Mouse (Mus musculus): ENCODE results near the gene Polr2g. TPM values are rescaled to one million over a fixed set of nuclear protein-coding genes. Genes with fewer than 3 reads are reported as not detected.
A peak's percentile ranks its signal among the peaks of the same experiment; 100 is the strongest.

Gene Polr2g
- polyA plus RNA-seq, 1 experiment from 2014 or later: 190 TPM

DNA sequence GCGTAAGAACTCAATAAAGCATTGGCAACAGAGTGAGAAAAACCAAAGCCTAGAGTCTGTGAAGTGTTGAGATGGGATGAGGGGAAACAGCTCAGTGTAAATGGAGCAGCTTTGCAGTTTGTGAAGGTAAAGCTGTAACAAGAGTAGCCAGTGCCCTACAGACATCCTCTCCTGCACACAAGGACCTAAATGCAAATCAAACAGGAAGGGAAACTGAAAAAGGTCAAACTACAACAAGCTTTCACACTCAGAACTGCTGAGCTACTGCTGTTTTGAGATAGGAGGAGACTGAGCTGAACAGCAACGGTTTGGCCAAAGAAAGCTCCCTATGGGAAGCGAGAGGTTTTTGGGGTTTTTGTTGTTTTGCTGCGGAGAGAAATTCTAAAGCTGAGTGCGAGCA, 8.4 kb upstream of the Polr2g start:
- no peak for ATAC-seq
- Histone ChIP-seq H3K9me3 (replicated peaks) (no peaks in the 10 kb centered on the region), H3K27me3 (no peaks in the 10 kb centered on the region), H3K27ac (no peak overlapping the region), H3K36me3 (ENCODE audit: poor library complexity, severe bottlenecking) (peaks cover 80% of the 10 kb centered on the region), H3K4me1 (peaks cover 9% of the 10 kb centered on the region), H3K4me3 (no peak overlapping the region), H3K9ac (no peak overlapping the region), H3K4me2 (no peak overlapping the region)
- 94% methylated on average over 5 of the region's 5 CpGs for WGBS

DNA sequence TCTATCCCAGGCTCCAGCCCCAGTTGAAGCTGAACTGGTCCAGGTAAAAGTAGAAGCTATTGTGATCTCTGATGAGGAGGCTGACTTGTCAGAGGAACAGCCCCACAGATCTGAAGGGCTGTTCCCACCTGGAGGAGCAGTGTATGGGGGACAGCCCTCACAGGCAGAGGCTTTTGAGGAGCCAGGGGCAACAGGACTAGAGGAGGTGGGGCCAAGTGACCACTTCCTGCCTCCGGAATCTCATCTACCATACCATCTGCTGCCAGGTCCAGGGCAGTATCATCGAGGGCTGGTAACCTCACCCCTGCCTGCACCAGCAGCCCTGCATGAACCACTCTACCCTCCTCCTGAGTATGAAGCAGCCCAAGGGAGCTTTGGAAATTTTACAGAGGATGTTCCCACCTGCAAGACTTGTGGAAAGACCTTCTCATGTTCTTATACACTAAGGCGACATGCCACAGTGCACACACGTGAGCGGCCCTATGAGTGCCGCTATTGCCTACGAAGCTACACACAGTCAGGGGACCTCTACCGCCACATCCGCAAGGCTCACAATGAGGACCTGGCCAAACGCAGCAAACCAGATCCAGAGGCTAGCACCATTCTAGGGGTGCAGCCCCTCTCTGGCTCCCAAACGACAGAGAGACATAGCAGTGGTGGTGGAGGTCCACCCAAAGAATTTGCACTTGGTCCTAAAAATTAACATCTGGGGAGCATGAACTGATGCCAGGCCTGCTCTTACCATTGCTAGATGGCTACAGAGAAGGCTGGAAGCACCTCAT, 5.7 kb upstream of the Polr2g start:
- H3K9me3 ChIP-seq (replicated peaks): no peaks in the 10 kb centered on the region
- ATAC-seq: no peak
- H3K4me3 ChIP-seq: no peak overlapping the region
- peaks cover 58% of the 10 kb centered on the region for H3K36me3 ChIP-seq (ENCODE audit: poor library complexity, severe bottlenecking)
- WGBS: 94% methylated on average over 11 of the region's 11 CpGs
- peaks cover 4% of the 10 kb centered on the region; the same call in 1 of the 2 replicates for H3K27me3 ChIP-seq
- H3K27ac ChIP-seq: no peak overlapping the region; the same call in 1 of the 2 replicates
- peaks cover 12% of the 10 kb centered on the region for H3K4me1 ChIP-seq
- no peak overlapping the region for H3K4me2 ChIP-seq
- H3K9ac ChIP-seq: no peak overlapping the region

DNA sequence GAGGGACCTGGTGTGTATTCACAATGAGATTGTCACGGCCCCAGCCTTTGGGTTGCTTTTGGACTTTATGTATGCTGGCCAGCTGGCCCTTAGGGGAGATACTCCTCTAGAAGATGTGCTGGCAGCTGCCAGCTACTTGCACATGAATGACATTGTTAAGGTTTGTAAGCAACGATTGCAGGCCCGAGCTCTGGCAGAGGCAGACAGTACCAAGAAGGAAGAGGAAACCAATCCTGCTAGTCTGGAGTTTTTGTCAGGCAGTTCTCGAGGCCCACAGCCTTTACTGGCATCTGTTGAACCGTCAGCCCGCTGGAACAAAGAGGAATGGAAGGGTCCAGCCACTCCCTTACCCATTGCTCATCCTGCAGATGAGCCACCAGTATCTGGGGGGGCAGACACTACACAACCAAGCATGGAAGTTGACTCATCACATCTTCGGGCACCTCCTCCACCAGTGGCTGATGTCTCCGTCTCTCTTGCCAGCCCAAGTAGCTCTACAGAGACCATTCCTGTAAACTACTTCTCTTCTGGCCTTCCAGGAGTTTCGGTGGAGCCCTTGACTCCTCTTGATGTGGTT, 4.9 kb upstream of the Polr2g start:
- H3K9me3 ChIP-seq (replicated peaks): no peaks in the 10 kb centered on the region
- peaks cover 51% of the 10 kb centered on the region for H3K36me3 ChIP-seq (ENCODE audit: poor library complexity, severe bottlenecking)
- peaks cover 4% of the 10 kb centered on the region; the same call in 1 of the 2 replicates for H3K27me3 ChIP-seq
- peaks cover 12% of the 10 kb centered on the region for H3K4me1 ChIP-seq
- peak overlapping the region; percentile 94 for H3K27ac ChIP-seq
- no peak for ATAC-seq
- H3K4me3 ChIP-seq: peak overlapping the region; percentile 63; the same call in 1 of the 2 replicates
- H3K9ac ChIP-seq: peak overlapping the region; percentile 34; the same call in 1 of the 2 replicates
- H3K4me2 ChIP-seq: peak overlapping the region; percentile 69
- WGBS: 91% methylated on average over 9 of the region's 9 CpGs

DNA sequence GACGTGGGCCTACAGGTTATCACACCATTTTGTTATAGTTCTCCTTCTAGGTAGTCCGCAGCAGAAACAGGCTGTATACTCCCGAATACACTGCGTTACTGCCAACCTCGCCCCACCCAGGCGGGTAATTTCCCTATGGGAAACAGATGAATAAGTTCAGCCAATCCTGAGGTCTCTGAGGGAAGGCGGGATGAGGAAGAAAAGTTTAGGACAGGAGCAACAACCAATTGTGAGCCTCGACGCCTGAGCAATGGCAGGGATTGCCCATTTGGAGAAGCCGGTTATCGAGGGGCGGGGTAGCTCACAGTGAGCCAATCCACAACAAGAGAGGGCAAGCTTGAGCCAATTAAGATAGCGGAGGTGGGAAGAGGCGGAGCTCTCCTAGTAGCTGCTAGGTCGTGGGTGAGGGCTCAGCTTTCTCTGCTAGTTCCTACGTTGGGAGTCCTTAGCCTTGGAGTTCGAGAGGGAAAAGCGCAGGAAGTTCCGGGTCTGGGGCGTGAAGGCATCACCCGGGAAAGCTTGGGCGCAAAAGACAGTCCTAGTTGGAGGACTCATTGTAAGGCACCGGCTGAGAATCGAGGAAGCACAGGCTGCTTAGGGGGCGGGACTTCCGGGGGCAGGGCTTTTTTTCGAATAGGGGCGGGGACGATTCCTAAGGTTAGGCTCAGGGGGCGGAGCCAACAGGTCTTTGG, 3.9 kb upstream of the Polr2g start, which contains the start of gene Zbtb3:
Zbtb3 (plus strand) TSS at position 426 of the 692 bp plus-strand sequence.
- under 1% methylated on average over 30 of the region's 30 CpGs for WGBS
- Histone ChIP-seq H3K36me3 (ENCODE audit: poor library complexity, severe bottlenecking) (peaks cover 40% of the 10 kb centered on the region), H3K4me3 (peak within 1 kb of the TSS; percentile 63), H3K4me1 (peaks cover 19% of the 10 kb centered on the region), H3K27me3 (peaks cover 4% of the 10 kb centered on the region; the same call in 1 of the 2 replicates), H3K9me3 (replicated peaks) (no peaks in the 10 kb centered on the region), H3K27ac (peak within 1 kb of the TSS; percentile 94), H3K9ac (peak within 1 kb of the TSS; percentile 61), H3K4me2 (peak within 1 kb of the TSS; percentile 69)
- peak; percentile 98 for ATAC-seq

DNA sequence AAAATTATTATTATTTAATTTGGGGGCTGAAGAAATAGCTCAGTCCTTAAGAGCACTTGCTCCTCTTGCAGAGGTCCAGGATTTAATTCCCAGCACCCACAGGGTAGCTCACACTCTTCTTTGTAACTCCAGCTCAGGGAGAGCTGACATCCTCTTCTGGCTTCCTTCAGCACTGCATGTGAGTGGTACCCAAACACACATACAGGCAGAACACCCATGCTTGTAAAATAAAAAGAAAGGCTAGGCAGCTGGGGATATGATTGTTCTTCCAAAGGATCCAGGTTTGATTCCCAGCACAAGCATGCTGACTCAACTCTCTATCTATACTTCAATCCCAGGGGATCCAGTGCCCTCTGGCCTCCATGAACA, 554 bp upstream of the Polr2g start:
- Histone ChIP-seq H3K9ac (no peak overlapping the region), H3K4me1 (peaks cover 22% of the 10 kb centered on the region), H3K36me3 (ENCODE audit: poor library complexity, severe bottlenecking) (peaks cover 32% of the 10 kb centered on the region), H3K4me3 (peak overlapping the region; percentile 62; the same call in 1 of the 2 replicates), H3K27ac (no peak overlapping the region), H3K4me2 (peak overlapping the region; percentile 88; the same call in 1 of the 2 replicates), H3K27me3 (peaks cover 4% of the 10 kb centered on the region; the same call in 1 of the 2 replicates), H3K9me3 (replicated peaks) (no peaks in the 10 kb centered on the region)
- ATAC-seq: no peak

DNA sequence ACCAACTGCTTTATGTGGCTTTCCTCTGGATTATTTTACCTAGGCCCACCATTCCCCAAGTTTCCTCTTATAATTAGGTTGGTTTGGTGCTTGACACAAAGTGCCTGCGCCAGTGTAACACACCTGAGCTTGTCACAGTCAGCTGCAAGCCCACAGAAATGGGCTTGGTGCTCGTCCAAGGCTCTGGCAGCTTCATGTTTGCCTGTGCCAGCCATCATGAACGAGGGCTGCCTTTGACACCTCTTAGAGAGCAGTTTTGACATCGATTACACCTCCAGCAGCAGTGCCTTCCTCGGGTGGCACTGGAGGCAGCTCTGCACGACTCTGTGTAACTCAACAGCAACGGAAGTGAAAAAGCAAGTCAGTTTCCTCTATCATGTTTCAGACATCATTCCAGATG, 8.2 kb downstream of the Polr2g start:
- Histone ChIP-seq H3K27ac (no peak overlapping the region), H3K9me3 (replicated peaks) (no peaks in the 10 kb centered on the region), H3K9ac (no peak overlapping the region), H3K36me3 (ENCODE audit: poor library complexity, severe bottlenecking) (peaks cover 38% of the 10 kb centered on the region), H3K4me2 (no peak overlapping the region), H3K4me1 (peaks cover 12% of the 10 kb centered on the region), H3K27me3 (no peaks in the 10 kb centered on the region), H3K4me3 (no peak overlapping the region)
- 83% methylated on average over 7 of the region's 7 CpGs for WGBS
- ATAC-seq: no peak

DNA sequence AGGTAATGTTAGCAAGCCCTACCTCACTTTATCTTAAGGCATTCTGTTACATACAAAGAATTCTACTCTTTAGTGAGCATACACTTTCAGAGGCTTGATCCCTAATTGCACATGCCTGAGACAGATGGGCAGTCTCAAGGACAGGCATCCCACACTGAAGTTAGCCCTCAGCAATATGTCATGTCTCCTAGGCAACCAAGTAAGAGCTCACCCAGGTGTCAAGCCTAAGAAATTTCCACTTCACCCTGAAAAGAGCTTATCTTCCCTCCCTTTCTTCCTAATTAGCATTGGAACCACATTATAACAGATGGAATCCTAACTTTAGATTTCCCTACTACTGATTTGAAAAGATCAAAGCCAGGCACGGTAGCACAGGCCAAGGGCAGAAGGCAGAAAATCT, 9.2 kb downstream of the Polr2g start:
- Histone ChIP-seq H3K4me1 (peaks cover 15% of the 10 kb centered on the region), H3K27ac (peak overlapping the region; percentile 3; the same call in 1 of the 2 replicates), H3K4me3 (no peak overlapping the region), H3K36me3 (ENCODE audit: poor library complexity, severe bottlenecking) (peaks cover 31% of the 10 kb centered on the region), H3K9me3 (replicated peaks) (no peaks in the 10 kb centered on the region), H3K9ac (no peak overlapping the region), H3K27me3 (no peaks in the 10 kb centered on the region), H3K4me2 (no peak overlapping the region)
- no peak for ATAC-seq
- 29% methylated on average over 1 of the region's 1 CpGs for WGBS

DNA sequence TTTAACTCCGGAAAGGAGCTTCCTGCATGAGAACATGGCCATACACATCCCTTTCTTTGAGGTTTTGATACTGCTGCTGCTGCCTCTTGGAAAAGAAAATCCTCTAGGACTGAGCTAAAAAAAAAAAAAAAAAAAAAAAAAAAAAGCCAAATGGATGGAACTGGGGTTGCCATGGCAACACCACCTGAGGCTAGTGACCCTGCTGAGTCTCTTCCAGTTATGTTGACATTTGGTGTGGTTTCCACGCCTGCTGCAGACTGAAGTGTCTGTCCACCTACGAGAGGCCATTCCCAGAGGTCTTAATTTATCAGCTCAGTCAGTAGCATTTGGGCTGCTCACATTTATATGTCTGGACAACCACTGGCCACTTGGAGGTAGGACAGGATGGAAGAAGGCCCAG, 9.9 kb downstream of the Polr2g start:
- no peak for ATAC-seq

DNA sequence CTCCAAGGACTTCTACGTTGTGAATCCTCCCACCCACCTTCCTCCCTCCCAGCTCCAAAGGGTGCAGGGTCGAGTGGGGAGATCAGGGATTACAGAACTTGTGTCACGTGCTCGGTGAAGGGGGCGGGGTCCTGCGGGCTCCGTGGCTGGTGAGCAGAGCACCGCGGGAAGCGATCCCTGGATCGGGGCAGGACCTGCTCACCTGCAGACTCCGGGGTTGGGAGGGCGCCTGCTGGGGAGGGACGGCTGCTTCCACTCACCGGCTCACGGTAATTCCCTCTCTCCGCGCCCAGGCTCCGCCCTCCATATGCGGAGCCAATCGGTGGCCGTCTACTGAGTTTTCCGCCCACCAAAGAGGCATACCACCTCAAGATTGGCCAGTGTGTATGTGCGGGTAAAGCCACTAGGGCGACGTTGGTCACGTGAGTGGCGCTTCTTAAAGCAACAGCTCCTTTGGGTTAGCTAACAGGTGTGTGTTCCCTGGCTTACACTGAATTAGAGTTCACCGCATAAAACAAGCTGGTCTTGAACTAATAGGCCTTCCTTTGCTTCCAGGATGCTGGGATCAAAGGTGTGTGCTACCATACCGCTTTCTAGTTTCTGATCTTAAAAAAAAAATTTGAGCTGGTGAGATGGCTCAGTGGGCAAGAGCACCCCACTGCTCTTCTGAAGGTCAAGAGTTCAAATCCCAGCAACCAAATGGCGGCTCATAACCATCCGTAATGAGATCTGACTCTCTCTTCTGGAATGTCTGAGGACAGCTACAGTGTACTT, 12.2 kb downstream of the Polr2g start, which contains the start of gene Taf6l:
Taf6l (minus strand) TSS at position 410 of the 774 bp plus-strand sequence.
- Histone ChIP-seq H3K4me3 (peak within 1 kb of the TSS; percentile 76), H3K9me3 (replicated peaks) (no peaks in the 10 kb centered on the region), H3K4me1 (peaks cover 15% of the 10 kb centered on the region), H3K27ac (peak within 1 kb of the TSS; percentile 68), H3K27me3 (no peaks in the 10 kb centered on the region), H3K36me3 (ENCODE audit: poor library complexity, severe bottlenecking) (peaks cover 37% of the 10 kb centered on the region), H3K9ac (peak within 1 kb of the TSS; percentile 71), H3K4me2 (peak within 1 kb of the TSS; percentile 78)
- WGBS: 1% methylated on average over 32 of the region's 32 CpGs
- peak; percentile 100 for ATAC-seq

More for the DNA sequence above, 9.9 kb downstream of the Polr2g start:
- 23% methylated on average over 3 of the region's 3 CpGs for WGBS
- Histone ChIP-seq H3K27me3 (no peaks in the 10 kb centered on the region), H3K9me3 (replicated peaks) (no peaks in the 10 kb centered on the region), H3K4me1 (peaks cover 15% of the 10 kb centered on the region), H3K36me3 (ENCODE audit: poor library complexity, severe bottlenecking) (peaks cover 31% of the 10 kb centered on the region), H3K9ac (no peak overlapping the region), H3K4me3 (no peak overlapping the region), H3K4me2 (no peak overlapping the region), H3K27ac (peak overlapping the region; percentile 3; the same call in 1 of the 2 replicates)

DNA sequence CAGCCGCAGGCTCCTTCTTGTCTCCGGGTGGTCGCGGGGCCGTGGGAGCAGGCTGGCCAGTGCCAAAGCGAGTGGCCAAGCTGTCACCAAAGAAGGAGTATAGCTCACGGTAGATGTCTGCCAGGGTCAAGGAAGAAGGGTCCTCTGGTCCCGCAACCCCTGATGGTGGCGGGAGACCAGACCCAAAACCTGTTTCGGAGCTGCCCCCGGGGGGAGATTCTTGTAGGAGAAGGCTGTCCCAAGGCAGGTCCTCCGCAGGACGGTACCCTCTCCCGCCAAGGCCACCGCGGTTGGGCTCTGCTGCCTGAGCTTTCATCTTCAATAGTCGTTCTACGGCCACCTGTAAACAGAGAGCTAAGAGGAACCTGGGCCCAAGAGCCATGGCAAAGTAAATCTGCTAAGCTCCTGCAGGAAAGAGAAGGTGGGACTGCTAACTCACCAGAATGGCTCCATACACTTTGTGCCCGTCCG, 23.4 kb downstream of the Polr2g start:
- H3K9me3 ChIP-seq (replicated peaks): no peaks in the 10 kb centered on the region
- H3K4me2 ChIP-seq: peak overlapping the region; percentile 100
- peaks cover 38% of the 10 kb centered on the region for H3K4me1 ChIP-seq
- no peaks in the 10 kb centered on the region for H3K27me3 ChIP-seq
- H3K27ac ChIP-seq: peak overlapping the region; percentile 99
- H3K36me3 ChIP-seq (ENCODE audit: poor library complexity, severe bottlenecking): peaks cover 46% of the 10 kb centered on the region
- peak overlapping the region; percentile 70 for H3K4me3 ChIP-seq
- 6% methylated on average over 20 of the region's 20 CpGs for whole genome bisulfite sequencing
- H3K9ac ChIP-seq: peak overlapping the region; percentile 96
- no peak for ATAC-seq

DNA sequence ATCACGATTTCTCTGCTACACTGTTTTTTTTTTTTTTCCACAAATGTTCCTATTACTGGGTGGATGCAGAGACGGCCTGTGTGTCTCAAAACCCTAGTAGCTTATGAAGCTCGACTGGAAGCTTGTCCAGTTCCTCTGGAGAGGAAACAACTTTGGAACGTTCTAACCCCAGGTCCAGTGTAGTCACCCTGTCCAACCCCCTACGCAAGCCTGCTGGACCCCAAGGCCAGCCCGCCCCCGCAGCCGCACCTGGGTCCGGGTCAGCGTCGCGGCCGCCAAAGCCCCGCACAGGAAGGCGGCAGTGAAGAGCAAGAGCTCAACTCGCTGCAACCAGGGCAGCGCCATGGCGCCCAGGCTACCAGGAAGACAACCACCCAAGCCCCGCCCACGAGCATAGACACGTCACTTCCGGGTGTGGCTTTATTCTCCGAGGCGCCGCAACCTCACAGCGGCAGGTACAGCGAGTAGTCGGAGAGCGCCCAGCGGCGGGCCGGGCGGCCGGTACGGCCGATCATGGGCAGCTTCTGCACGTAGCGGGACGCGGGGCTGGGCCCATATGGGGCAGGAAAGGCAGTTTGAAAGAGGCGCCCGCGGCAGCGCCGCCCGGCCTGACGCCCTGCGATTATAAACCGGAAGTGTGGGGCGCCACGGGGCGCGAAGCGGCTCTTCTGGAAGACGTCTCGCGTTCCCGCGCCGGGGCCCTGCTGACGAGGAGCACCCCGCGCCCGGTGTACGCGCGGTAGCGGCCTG, 24.1 kb downstream of the Polr2g start, which contains the start of gene Tmem179b:
Tmem179b (minus strand) TSS at position 382 of the 750 bp plus-strand sequence.
- ATAC-seq: peak; percentile 95
- no peaks in the 10 kb centered on the region for H3K27me3 ChIP-seq
- peak within 1 kb of the TSS; percentile 99 for H3K27ac ChIP-seq
- H3K4me2 ChIP-seq: peak within 1 kb of the TSS; percentile 100
- peaks cover 49% of the 10 kb centered on the region for H3K36me3 ChIP-seq (ENCODE audit: poor library complexity, severe bottlenecking)
- peak within 1 kb of the TSS; percentile 70 for H3K4me3 ChIP-seq
- H3K9ac ChIP-seq: peak within 1 kb of the TSS; percentile 96
- H3K4me1 ChIP-seq: peaks cover 38% of the 10 kb centered on the region
- no peaks in the 10 kb centered on the region for H3K9me3 ChIP-seq (replicated peaks)
- WGBS: under 1% methylated on average over 68 of the region's 68 CpGs

All from forebrain, embryonic 13.5 days (tissue).